Mouse (Mus musculus): Measurements from ENCODE around the gene Myo1c.

GRCm38 (mm10) chr11:75693570-75693969 is 43.3 kb downstream of the Myo1c start:
- TF ChIP-seq CTCF (IDR thresholded peaks at IDR 0.05; ENCODE audit: control insufficient read depth, insufficient read depth, insufficient read length), result no peak
- no peak for TF ChIP-seq CEBPB (IDR thresholded peaks at IDR 0.05; ENCODE audit: low read depth)
- TF ChIP-seq USF1 (IDR thresholded peaks at IDR 0.05; ENCODE audit: low read depth), result no peak

Measured in C2C12 (cell line).